Mouse (Mus musculus): ENCODE measurements at regions not wholly inside any gene's neighbourhood (a gene's known extent, or its start where the extent isn't known, plus 50 kb on each side); places are given as distances from the start of the nearest gene placed in this dataset.
"Not testable (repeated sequence)": the region's sequence is repeated elsewhere in the genome, so short reads cannot be mapped to it uniquely, and the experiment has no call there.

- in situ Hi-C loops (cut with MboI, MseI), result no loop called here
Measured at GRCm38 (mm10) chr14:13055198-13055597, 229.4 kb upstream of the Synpr start.

DNA sequence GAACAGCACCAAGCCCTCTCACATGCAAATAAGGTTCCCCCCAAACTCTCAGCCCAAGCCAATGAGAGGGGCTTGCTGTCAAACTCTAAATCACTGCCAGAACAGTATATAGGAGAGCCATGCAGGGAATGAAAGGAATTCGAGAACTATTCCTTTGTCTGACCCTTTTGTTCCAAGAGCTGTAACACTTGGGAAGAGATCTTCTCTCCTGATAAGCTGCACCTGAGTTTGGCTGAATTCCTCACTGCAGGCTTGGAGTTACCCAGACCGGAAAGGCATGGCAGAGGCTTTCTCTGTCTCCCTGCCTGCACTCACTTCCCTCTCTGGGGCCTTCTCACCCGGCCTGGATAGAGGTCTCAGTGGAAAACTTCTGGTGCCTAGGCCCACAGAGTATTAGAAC is 219.7 kb upstream of the Cadps start:
- in situ Hi-C loops (cut with MboI, MseI), result not testable (repeated sequence)

DNA sequence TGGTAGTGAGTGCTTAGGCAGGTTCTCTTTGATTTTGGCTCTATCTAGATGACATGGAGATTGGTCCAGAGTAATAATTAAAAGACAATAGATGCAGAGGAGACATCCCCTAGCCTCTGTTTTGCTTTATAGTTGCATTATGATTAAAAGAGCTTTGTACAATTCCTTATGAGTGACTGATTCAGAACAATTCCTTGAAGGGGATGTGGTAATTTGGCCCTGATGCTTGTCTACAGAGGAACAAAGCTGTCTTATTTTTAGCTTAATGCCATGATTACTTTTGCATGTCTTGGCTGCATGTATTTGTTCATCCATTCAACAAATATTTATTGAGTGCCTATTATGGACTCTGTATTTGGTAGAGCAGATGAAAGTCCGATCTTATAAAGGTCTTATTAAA is 218.9 kb upstream of the Cadps start:
- in situ Hi-C loops (cut with MboI, MseI), result no loop called here

DNA sequence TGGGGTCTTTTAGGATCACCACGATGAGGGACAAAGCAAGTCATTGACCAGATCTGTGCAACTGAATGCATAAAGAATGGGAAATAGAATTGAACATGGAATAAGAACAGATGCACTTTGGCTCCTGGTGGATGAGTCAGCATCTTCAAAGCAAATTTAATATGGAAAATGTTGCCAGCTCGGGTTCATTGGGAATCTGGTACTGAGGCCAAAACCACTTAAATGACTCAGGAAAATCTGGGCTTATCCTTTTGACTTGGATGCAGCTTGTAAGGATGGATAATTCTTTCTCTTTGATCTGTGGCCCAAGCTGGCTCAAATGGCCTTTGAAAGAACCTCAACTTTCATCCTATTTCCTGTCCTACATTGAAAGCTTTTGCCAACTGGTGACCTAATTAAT is 217.3 kb upstream of the Cadps start:
- in situ Hi-C loops (cut with MboI, MseI), result no loop called here

- in situ Hi-C loops (cut with MboI, MseI), result no loop called here
Measured at GRCm38 (mm10) chr14:13037426-13037825, 214.5 kb upstream of the Cadps start.

DNA sequence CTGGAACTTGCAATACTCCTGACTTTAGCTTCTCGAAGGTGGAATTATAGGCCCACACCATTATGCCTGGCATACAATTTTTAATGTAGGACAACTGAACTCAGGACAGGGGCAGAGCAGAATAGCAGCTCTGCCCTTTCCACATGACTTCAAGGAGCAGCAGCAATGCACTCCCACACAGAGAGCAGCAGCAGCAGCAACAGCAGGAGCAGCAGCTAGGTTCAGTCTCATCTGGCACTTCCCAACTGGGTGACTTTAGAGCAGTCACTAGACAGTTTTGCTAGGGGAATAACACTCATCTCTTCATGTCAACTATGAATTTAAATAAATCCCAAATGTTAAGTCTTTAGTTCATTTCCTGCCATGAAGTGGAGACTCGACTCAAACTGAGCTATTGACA is 206.9 kb upstream of the Cadps start:
- in situ Hi-C loops (cut with MboI, MseI), result no loop called here

DNA sequence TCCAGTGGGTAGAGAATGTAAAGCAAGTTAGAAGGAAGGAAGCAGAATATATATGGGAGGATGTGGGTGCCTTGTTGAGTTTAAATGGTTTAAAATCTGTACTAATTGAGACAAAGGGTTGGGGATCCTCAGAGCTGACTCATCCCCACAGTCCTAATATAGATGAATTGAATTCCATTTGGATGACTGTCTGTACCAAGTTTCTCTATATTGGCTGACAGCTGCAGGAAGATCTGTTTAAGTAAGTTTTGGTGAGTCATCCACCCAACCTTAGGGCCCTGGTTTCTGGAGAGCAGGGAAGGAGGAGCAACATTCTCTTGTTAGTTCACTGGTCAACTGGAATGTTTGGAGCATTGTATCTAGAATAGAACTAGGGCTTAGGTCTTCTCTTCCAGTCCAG is 199.9 kb upstream of the Cadps start:
- in situ Hi-C loops (cut with MboI, MseI), result loop anchor here (25.0 kb wide), 2 partner anchors 1640 to 1985 kb away; no protein-coding TSS in a partner anchor

DNA sequence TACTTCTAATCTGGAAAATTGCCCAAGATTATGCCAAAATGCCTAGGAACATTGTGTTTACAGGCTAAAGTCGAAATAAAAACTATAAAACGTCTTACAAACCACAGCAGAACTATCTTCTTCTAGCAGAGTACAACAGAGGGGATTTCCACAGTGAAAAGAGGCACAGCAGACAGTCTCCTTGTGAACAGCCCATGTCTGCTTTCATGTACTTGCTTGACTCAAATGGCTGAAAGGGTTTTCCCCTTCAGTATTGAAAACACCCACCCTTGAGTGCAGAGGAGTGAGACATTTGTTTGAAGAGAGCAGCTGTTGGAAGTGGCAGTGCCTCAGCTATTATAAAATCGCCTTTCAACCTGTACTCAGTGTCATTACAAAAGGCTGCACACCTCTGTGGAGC is 188.2 kb upstream of the Cadps start:
- in situ Hi-C loops (cut with MboI, MseI), result loop anchor here (25.0 kb wide), 2 partner anchors 1651 to 1974 kb away; no protein-coding TSS in a partner anchor

- in situ Hi-C loops (cut with MboI, MseI), result loop anchor here (25.0 kb wide), 2 partner anchors 1661 to 1964 kb away; no protein-coding TSS in a partner anchor
Measured at GRCm38 (mm10) chr14:13000997-13001699, 178.3 kb upstream of the Cadps start.

DNA sequence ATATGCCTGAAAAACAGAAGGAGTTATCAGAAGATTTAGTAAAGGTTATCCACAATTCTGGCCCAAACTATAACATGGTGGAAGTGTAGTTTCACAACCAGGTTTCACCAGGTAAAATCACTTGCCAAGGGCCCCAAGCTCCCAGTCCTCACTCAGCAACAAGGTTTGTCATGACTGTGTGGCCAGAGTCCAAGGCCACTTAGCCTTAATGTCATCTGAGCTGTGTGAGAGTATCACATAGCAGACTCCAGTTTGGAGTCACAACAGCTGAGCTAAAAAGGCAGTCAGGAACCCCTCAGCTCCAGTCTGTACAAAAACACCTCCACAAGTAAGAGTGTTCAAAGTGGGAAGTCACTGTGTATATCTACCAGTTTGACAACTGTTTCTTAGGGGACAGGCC is 156.5 kb upstream of the Cadps start:
- in situ Hi-C loops (cut with MboI, MseI), result no loop called here

DNA sequence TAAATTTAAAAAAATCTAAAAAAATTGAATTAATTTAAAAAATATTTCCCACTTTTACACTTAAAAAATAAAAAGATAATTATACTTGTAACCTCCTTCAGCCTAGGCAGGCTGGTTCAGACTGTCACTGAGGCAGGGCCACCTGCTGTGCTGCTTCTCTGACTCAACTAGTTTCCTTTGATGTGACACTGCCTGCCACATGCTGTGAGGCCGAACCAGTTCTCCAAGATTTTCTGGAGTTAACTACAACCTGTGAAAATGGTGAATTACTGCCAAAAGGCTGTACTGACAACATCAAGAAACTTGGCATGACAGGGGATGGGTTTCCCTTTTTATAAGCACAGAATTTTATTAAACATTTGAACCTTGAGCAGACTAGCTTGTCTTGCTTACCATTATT is 143.6 kb upstream of the Cadps start:
- in situ Hi-C loops (cut with MboI, MseI), result no loop called here

DNA sequence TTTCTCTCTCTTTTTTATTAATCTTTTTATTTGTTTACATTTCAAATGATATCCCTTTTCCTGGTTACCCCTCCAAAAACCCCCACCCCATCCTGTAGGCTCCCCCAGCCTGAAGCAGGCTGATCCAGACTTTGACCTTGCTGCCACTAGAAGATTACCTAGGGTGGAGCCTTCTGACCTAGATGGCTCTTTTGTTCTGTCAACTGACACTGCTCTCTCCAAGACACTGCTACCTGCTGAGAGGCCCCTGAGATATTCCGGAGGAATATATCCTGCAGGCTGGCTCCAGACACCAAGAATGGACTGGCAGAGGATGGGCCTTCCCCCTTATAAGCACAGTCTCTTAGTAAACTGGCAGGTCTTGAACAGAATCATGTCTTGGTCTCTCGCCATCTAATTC is 135.0 kb upstream of the Cadps start:
- in situ Hi-C loops (cut with MboI, MseI), result not testable (repeated sequence)

- in situ Hi-C loops (cut with MboI, MseI), result no loop called here
Measured at GRCm38 (mm10) chr14:12950922-12951321, 128.0 kb upstream of the Cadps start.

- in situ Hi-C loops (cut with MboI, MseI), result no loop called here
Measured at GRCm38 (mm10) chr14:12938638-12939293, 115.9 kb upstream of the Cadps start.

- in situ Hi-C loops (cut with MboI, MseI), result no loop called here
Measured at GRCm38 (mm10) chr14:12936343-12936742, 113.5 kb upstream of the Cadps start.

GRCm38 (mm10) chr14:12931668-12932384 is 108.9 kb upstream of the Cadps start:
- in situ Hi-C loops (cut with MboI, MseI), result no loop called here

DNA sequence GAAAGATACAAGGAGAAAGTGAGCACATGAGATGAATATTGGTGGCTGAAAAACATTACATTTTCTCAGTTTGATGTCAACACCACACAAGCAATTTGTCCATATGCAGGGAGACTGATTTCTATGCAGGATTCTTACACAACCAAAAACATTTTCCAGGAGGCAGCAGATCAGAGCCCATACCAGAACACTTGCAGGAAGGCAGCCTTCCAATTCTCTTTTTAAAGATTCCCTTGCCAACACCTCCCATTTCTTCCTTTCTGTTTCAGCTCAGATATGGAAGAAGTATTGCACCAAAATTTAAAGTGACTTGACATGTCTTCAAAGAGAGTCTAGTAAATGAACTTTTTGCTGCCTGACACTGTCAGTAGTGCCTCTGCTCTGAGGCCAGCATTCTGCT is 100.7 kb upstream of the Cadps start:
- in situ Hi-C loops (cut with MboI, MseI), result no loop called here

GRCm38 (mm10) chr14:12915431-12915830 is 92.6 kb upstream of the Cadps start:
- in situ Hi-C loops (cut with MboI, MseI), result no loop called here

DNA sequence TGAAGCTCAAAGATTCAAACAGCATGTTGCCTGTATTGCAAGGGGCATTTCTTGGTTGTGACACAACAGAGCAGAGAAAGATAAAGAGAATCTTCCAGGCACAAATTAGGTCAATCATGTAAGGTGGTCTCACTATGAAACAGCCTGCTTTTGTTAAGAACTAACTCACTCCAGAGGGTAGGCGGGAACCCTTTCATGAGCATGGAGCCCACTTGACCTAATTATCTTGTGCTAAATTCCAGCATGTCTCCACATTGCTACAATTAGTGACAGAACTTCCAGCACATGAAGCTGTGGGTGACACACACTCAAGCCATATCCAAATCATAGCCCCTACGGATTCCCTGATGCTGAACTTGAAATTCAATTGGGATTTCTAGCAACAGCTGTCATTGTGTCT is 91.1 kb upstream of the Cadps start:
- in situ Hi-C loops (cut with MboI, MseI), result no loop called here

DNA sequence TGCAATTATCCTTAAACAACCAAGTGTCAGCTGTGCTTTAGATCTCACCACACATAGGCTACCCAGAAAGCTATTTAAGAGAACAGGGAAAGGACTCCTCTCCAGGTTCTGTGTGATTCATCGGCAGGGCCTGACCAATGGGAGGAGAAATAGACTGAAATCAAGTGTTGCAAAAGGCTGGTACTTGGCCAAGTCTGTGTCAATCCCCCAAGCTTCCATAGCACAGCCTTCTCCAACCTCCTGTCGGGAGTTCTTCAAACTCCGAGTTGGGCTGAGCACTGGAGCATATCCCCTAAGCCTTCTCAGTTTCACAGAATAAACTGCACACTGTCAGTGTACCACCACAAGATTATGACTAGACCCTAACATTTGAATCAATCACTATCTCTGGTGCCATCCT is 90.5 kb upstream of the Cadps start:
- in situ Hi-C loops (cut with MboI, MseI), result no loop called here

GRCm38 (mm10) chr14:12877337-12877662 is 54.4 kb upstream of the Cadps start:
- in situ Hi-C loops (cut with MboI, MseI), result no loop called here

GRCm38 (mm10) chr14:12876417-12877336 is 53.8 kb upstream of the Cadps start:
- in situ Hi-C loops (cut with MboI, MseI), result no loop called here
